Mouse (Mus musculus) bone marrow, adult 2 months (tissue): ENCODE measurements at regions not wholly inside any gene's neighbourhood (a gene's known extent, or its start where the extent isn't known, plus 50 kb on each side); places are given as distances from the start of the nearest gene placed in this dataset.

Experiments used
- H3K27ac ChIP-seq: fragments of 200-500 bp; 2 replicates; pipeline ENCODE4 v1.5.1; 2012; ENCODE audit warnings: low read depth, mild to moderate bottlenecking, control low read depth, inconsistent platforms, low read length; ENCODE audit not compliant: control insufficient read depth, poor library complexity, insufficient read depth
- H3K4me1 ChIP-seq: fragments of 200-500 bp; 2 replicates; pipeline ENCODE4 v1.6.1; 2011; ENCODE audit warnings: low read length; ENCODE audit not compliant: control insufficient read depth, insufficient read depth
- H3K4me3 ChIP-seq: fragments of 200-500 bp; replicated peaks from 2 replicates; pipeline ENCODE3; 2011; ENCODE audit warnings: mild to moderate bottlenecking, low read depth, low read length, control low read depth; ENCODE audit not compliant: control insufficient read depth
- CTCF ChIP-seq: fragments of 200-500 bp; IDR thresholded peaks from 2 replicates; pipeline ENCODE4 v1.5.1; 2011; ENCODE audit warnings: low read length, control low read depth; ENCODE audit not compliant: control insufficient read depth, insufficient read depth
- POLR2A ChIP-seq: fragments of 200-500 bp; IDR thresholded peaks from 2 replicates; pipeline ENCODE4 v1.6.1; 2011; ENCODE audit warnings: low read depth, mild to moderate bottlenecking, control low read depth, low read length, borderline replicate concordance; ENCODE audit not compliant: control insufficient read depth
- WGBS: fragments of 180-500 bp; shearing (Covaris S2); methylation state at CpG from one replicate; pipeline ENCODE4 v1.1.7; 2018; 5-methylcytosine and 5-hydroxymethylcytosine counted together

GRCm38 (mm10) chr3:19458386-19458785 lies 170.1 kb downstream of the 1700064H15Rik start:
- no peak overlapping the region for H3K27ac ChIP-seq
- no peak overlapping the region for H3K4me3 ChIP-seq
- TF ChIP-seq CTCF (no peak), POLR2A (no peak)
- 81% methylated on average over 8 of the region's 8 CpGs for WGBS
- no peaks in the 10 kb centered on the region; the same call in 1 of the 2 replicates for H3K4me1 ChIP-seq

GRCm38 (mm10) chr3:19457431-19457830 lies 171.0 kb downstream of the 1700064H15Rik start:
- H3K4me1 ChIP-seq = no peaks in the 10 kb centered on the region; the same call in 1 of the 2 replicates
- TF ChIP-seq POLR2A = no peak
- no peak for TF ChIP-seq CTCF
- H3K4me3 ChIP-seq = no peak overlapping the region
- no peak overlapping the region for H3K27ac ChIP-seq
- WGBS = 81% methylated on average over 2 of the region's 2 CpGs

- H3K4me1 ChIP-seq = no peaks in the 10 kb centered on the region; the same call in 1 of the 2 replicates
- no peak overlapping the region for H3K27ac ChIP-seq
- no peak overlapping the region for H3K4me3 ChIP-seq
- TF ChIP-seq CTCF (no peak), POLR2A (no peak)
- WGBS = 78% methylated on average over 4 of the region's 4 CpGs
These were observed 172.5 kb downstream of the 1700064H15Rik start for GRCm38 (mm10) chr3:19455838-19456448.

GRCm38 (mm10) chr3:19451022-19451421 lies 177.5 kb downstream of the 1700064H15Rik start:
- H3K4me3 ChIP-seq = no peak overlapping the region
- TF ChIP-seq CTCF = no peak
- no peak for TF ChIP-seq POLR2A
- no peaks in the 10 kb centered on the region for H3K4me1 ChIP-seq
- H3K27ac ChIP-seq = no peak overlapping the region
- WGBS = 4% methylated on average over 3 of the region's 3 CpGs

GRCm38 (mm10) chr3:19448931-19449330 lies 179.5 kb downstream of the 1700064H15Rik start:
- no peak overlapping the region for H3K27ac ChIP-seq
- TF ChIP-seq CTCF (no peak), POLR2A (no peak)
- WGBS = 78% methylated on average over 3 of the region's 3 CpGs
- no peak overlapping the region for H3K4me3 ChIP-seq
- H3K4me1 ChIP-seq = no peaks in the 10 kb centered on the region

- Histone ChIP-seq H3K27ac (no peak overlapping the region), H3K4me3 (no peak overlapping the region), H3K4me1 (no peaks in the 10 kb centered on the region)
- TF ChIP-seq CTCF = no peak
- TF ChIP-seq POLR2A = no peak
- 72% methylated on average over 2 of the region's 2 CpGs for WGBS
These were observed 180.3 kb downstream of the 1700064H15Rik start for GRCm38 (mm10) chr3:19448192-19448591.

GRCm38 (mm10) chr3:19447733-19448132 lies 180.7 kb downstream of the 1700064H15Rik start:
- 27% methylated on average over 1 of the region's 1 CpGs for WGBS
- no peak for TF ChIP-seq POLR2A
- TF ChIP-seq CTCF = no peak
- Histone ChIP-seq H3K27ac (no peak overlapping the region), H3K4me1 (no peaks in the 10 kb centered on the region), H3K4me3 (no peak overlapping the region)

GRCm38 (mm10) chr3:19444914-19445313 lies 183.6 kb downstream of the 1700064H15Rik start:
- WGBS = 78% methylated on average over 2 of the region's 2 CpGs
- no peak overlapping the region for H3K27ac ChIP-seq
- no peak overlapping the region for H3K4me3 ChIP-seq
- H3K4me1 ChIP-seq = no peaks in the 10 kb centered on the region
- TF ChIP-seq POLR2A (no peak), CTCF (no peak)

- TF ChIP-seq CTCF = no peak
- TF ChIP-seq POLR2A = no peak
- Histone ChIP-seq H3K4me3 (no peak overlapping the region), H3K27ac (no peak overlapping the region), H3K4me1 (no peaks in the 10 kb centered on the region)
- WGBS = 55% methylated on average over 1 of the region's 1 CpGs
These were observed 186.7 kb downstream of the 1700064H15Rik start for GRCm38 (mm10) chr3:19441827-19442226.
